Mouse (Mus musculus) stomach, embryonic 16.5 days (tissue): ENCODE results near the gene Mfsd12. TPM values are rescaled to one million over a fixed set of nuclear protein-coding genes. Genes with fewer than 3 reads are reported as not detected.

Experiments used
- ATAC-seq: fragments of 200-750 bp; cut with Nextera tagmentation; 2 replicates; pipeline ENCODE4 v1.8.0; 2017; ENCODE audit warnings: moderate number of reproducible peaks, moderate TSS enrichment; ENCODE audit not compliant: insufficient read depth, low FRiP score
- H3K27ac ChIP-seq: fragments of 300-500 bp; sonication (generic); 2 replicates; pipeline ENCODE4 v1.5.1; 2014; ENCODE audit warnings: low read length
- H3K27me3 ChIP-seq: fragments of 300-500 bp; sonication (generic); 2 replicates; pipeline ENCODE4 v1.6.1; 2014; ENCODE audit warnings: low read length, control low read depth, mixed read lengths; ENCODE audit not compliant: control insufficient read depth, insufficient read depth
- H3K36me3 ChIP-seq: fragments of 300-500 bp; sonication (generic); 2 replicates; pipeline ENCODE4 v1.6.1; 2014; ENCODE audit warnings: low read length; ENCODE audit not compliant: control insufficient read depth, insufficient read depth
- H3K4me1 ChIP-seq: fragments of 300-500 bp; sonication (generic); 2 replicates; pipeline ENCODE4 v1.6.1; 2014; ENCODE audit warnings: low read length, control low read depth, mixed read lengths; ENCODE audit not compliant: control insufficient read depth, insufficient read depth
- H3K4me2 ChIP-seq: fragments of 300-500 bp; sonication (generic); 2 replicates; pipeline ENCODE4 v1.6.1; 2014; ENCODE audit warnings: low read depth, low read length, mixed read lengths
- H3K4me3 ChIP-seq: fragments of 300-500 bp; sonication (generic); replicated peaks from 2 replicates; pipeline ENCODE4 v1.5.1; 2014; ENCODE audit warnings: mild to moderate bottlenecking, low read length
- H3K9ac ChIP-seq: fragments of 300-500 bp; sonication (generic); 2 replicates; pipeline ENCODE4 v1.6.1; 2014; ENCODE audit warnings: low read length
- H3K9me3 ChIP-seq: fragments of 300-500 bp; sonication (generic); replicated peaks from 2 replicates; pipeline ENCODE4 v1.6.1; 2016; ENCODE audit warnings: low read length, control low read depth; ENCODE audit not compliant: control insufficient read depth
- WGBS: fragments of 180-500 bp; shearing (Covaris S2); extraction: QIAGEN DNeasy Blood & Tissue Kit; methylation state at CpG from one replicate; pipeline ENCODE4 v1.1.7; 2014; 5-methylcytosine and 5-hydroxymethylcytosine counted together
- polyA plus RNA-seq: library from polyadenylated mRNA; unstranded; fragments of >200 nt; fragmentation: Nextera tagmentation; extraction: Ambion mirVana; gene quantifications from 2 replicates; pipeline ENCODE4 v1.2.1, GENCODE M21; 2015

Gene Mfsd12
- polyA plus RNA-seq, 1 experiment from 2014 or later: 8.6 TPM

DNA sequence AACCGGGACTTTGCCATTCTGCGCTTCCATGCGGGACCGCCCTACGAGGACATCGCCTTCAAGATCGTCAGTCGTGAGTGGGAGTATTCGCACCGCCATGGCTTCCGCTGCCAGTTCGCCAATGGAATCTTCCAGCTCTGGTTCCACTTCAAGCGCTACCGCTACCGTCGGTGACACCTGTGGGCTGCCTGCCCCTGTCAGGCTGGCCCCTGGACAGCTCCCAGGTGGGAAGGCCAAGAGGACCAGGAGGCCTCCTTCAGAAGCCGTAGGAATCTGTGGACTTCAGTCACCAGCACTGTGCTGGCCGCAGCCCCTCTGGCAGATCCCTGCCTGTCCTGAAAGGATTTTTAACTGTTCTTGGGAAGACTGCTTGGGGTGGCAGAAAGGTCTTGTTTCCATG, 31.5 kb upstream of the Mfsd12 start:
- no peak for ATAC-seq
- Histone ChIP-seq H3K4me1 (peaks cover 31% of the 10 kb centered on the region), H3K27me3 (no peaks in the 10 kb centered on the region), H3K27ac (no peak overlapping the region), H3K9me3 (no peaks in the 10 kb centered on the region), H3K4me2 (no peak overlapping the region), H3K9ac (no peak overlapping the region), H3K4me3 (no peak overlapping the region), H3K36me3 (peaks cover 42% of the 10 kb centered on the region)
- 91% methylated on average over 18 of the region's 18 CpGs for WGBS

DNA sequence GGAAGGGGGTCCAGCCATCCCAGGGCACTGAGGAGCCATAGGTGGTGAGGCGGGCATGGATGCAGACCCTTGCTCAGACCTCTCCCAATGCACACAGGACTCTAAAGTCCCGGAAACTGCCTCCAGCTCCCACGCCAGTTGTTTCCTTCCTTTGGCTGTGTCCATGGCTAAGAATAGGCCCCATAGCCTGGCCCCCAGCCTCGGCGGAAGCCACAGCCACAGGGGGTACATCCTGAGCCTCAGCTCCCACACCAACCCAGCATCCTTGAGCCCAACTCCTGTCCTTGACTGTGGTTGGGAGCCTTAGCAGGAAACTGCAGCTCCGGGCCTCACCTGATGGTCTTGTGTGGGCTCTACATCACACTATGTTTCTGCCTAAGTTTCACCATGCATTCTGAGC, 30.4 kb upstream of the Mfsd12 start:
- Histone ChIP-seq H3K36me3 (peaks cover 42% of the 10 kb centered on the region), H3K27me3 (no peaks in the 10 kb centered on the region), H3K4me3 (no peak overlapping the region; the same call in 1 of the 2 replicates), H3K27ac (peak overlapping the region; percentile 42; the same call in 1 of the 2 replicates), H3K4me2 (no peak overlapping the region), H3K9ac (no peak overlapping the region), H3K9me3 (no peaks in the 10 kb centered on the region), H3K4me1 (peaks cover 28% of the 10 kb centered on the region)
- no peak for ATAC-seq
- 71% methylated on average over 6 of the region's 6 CpGs for WGBS

DNA sequence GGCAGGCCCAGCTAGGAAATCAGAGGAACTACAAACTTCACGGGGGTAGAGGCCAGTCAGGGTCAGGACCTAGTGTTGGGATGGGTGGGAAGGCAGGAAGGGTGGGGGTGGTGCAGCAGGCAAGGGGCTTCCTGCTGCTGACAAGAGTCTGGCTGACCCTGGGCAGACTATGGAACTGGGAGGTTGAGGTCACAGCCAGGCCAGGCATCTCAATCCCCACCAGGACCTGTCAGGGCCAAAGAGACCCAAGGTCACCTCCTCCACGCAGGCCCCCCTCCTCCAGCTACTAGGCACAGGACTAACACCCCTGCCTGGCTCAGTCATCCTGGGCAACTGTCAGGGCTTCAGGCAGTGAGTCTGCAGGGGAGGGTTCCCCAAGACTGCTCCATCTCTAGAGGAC, 29.3 kb upstream of the Mfsd12 start:
- no peak overlapping the region for H3K4me3 ChIP-seq
- H3K36me3 ChIP-seq: peaks cover 35% of the 10 kb centered on the region
- ATAC-seq: no peak
- H3K4me1 ChIP-seq: peaks cover 30% of the 10 kb centered on the region
- peak overlapping the region; percentile 97 for H3K27ac ChIP-seq
- WGBS: 14% methylated on average over 2 of the region's 2 CpGs
- peak overlapping the region; percentile 71 for H3K9ac ChIP-seq
- peak overlapping the region; percentile 62; the same call in 1 of the 2 replicates for H3K4me2 ChIP-seq
- no peaks in the 10 kb centered on the region for H3K9me3 ChIP-seq
- no peaks in the 10 kb centered on the region for H3K27me3 ChIP-seq

DNA sequence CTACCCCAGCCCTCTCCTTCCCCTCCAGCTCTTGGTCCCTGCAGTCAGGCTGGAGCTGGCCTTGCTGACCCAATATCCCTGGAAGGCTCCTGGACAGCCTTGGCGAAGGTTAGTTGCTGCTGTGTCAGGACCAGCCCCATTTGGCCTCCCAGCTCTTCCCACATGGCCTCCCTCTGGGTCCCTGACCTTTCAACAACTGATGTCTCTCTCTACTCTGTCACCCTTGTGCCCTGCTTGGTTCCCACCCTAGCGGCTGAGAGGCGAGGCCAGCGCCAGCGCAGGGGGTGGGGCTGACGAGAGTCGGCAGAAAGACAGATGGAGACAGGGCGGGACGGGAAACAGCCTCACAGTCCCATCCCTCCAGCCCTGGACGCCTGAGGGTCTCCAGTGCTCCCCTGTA, 28.9 kb upstream of the Mfsd12 start, which contains the start of gene Tbxa2r:
Tbxa2r (plus strand) TSS at position 346 of the 400 bp plus-strand sequence.
- Histone ChIP-seq H3K4me3 (peak within 1 kb of the TSS; percentile 44), H3K9me3 (no peaks in the 10 kb centered on the region), H3K4me2 (peak within 1 kb of the TSS; percentile 62), H3K27me3 (no peaks in the 10 kb centered on the region), H3K4me1 (peaks cover 30% of the 10 kb centered on the region), H3K27ac (peak within 1 kb of the TSS; percentile 97), H3K9ac (peak within 1 kb of the TSS; percentile 71), H3K36me3 (peaks cover 30% of the 10 kb centered on the region)
- WGBS: 9% methylated on average over 10 of the region's 10 CpGs
- peak; percentile 37; the same call in 1 of the 2 replicates for ATAC-seq

DNA sequence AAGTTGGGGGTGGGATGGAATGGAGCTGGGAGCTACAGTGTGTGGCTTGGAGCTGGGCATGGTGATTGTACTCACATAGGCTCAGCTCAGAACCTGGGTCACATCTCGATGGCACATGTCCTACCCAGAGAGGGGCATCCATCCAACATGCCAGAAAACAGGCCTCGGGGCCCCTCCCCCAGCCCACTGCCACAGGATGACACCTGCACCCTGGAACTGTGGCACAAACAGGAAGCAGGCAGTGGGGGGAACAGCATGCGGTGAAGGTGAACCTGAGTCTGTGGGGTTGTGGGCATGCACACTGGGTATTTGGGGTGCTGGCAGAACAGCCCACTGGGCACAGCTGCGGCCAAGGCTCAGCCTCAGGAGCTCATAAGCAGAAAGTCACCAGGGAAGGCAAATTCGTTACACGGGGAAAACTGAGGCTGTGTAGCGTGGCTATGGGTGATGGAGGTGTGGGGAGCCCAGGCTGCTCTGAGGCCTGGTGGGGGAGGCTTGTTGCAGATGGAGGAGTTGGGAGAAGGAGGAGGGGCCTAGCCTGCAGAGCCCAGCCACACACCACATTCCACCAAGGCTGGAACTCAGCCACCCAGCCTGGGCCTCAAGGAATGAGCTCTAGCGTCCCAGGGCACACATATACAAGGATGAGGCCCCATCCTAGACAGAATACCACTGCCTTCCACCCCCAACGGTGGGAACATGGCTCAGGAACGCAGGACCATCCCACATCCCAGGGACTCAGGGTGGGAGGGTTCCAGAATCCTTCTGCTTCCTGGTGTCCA, 27.9 kb upstream of the Mfsd12 start:
- peak overlapping the region; percentile 71 for H3K9ac ChIP-seq
- no peaks in the 10 kb centered on the region for H3K27me3 ChIP-seq
- ATAC-seq: peak; percentile 82
- whole genome bisulfite sequencing: 33% methylated on average over 10 of the region's 10 CpGs
- peak overlapping the region; percentile 62 for H3K4me2 ChIP-seq
- peaks cover 30% of the 10 kb centered on the region for H3K4me1 ChIP-seq
- H3K4me3 ChIP-seq: peak overlapping the region; percentile 44
- peaks cover 21% of the 10 kb centered on the region for H3K36me3 ChIP-seq
- peak overlapping the region; percentile 97 for H3K27ac ChIP-seq
- no peaks in the 10 kb centered on the region for H3K9me3 ChIP-seq

DNA sequence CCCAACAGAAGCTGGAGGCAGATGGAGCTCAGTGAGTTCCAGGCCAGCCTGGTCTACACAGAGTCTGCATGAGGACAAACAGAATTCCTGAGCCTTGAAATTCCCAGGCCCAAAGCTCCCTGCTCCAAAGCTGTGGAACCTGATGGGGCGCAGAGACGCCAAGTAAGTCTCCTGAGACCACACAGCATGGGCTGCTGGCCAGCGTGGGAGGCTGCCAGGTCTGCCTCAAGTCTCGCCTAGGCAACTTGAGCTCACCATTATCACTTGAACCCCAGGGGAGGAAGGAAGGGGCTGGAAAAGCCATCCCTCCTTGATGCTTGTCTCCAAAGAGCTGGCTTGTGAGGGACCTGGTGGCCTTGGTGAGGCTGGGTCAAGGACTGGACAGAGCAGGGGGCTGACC, 27.3 kb upstream of the Mfsd12 start:
- H3K9ac ChIP-seq: peak overlapping the region; percentile 71
- H3K4me1 ChIP-seq: peaks cover 37% of the 10 kb centered on the region
- 49% methylated on average over 4 of the region's 4 CpGs for WGBS

DNA sequence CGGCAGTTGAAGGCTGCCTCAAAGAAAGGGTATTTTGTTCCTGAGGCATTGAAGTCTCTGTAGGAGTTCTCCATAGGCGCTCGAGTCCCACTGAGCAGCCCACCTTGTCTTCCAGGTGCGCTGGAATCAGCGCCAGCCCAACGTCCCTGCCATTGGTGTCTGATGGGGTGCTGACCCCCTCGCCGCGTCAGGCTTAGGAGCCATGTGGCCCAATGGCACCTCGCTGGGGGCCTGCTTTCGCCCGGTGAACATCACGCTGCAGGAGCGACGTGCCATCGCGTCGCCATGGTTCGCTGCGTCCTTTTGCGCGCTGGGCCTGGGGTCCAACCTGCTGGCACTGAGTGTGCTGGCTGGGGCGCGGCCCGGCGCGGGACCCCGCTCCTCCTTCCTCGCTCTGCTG, 25.0 kb upstream of the Mfsd12 start:
- Histone ChIP-seq H3K27ac (no peak overlapping the region), H3K4me1 (peaks cover 50% of the 10 kb centered on the region), H3K27me3 (no peaks in the 10 kb centered on the region), H3K4me2 (peak overlapping the region; percentile 8; the same call in 1 of the 2 replicates), H3K9me3 (no peaks in the 10 kb centered on the region), H3K4me3 (peak overlapping the region; percentile 12), H3K9ac (peak overlapping the region; percentile 23; the same call in 1 of the 2 replicates), H3K36me3 (no peaks in the 10 kb centered on the region)
- no peak for ATAC-seq
- WGBS: 37% methylated on average over 29 of the region's 29 CpGs

More for the DNA sequence above, 27.3 kb upstream of the Mfsd12 start:
- peak; percentile 0; the same call in 1 of the 2 replicates for ATAC-seq
- Histone ChIP-seq H3K27ac (peak overlapping the region; percentile 97), H3K4me3 (peak overlapping the region; percentile 44), H3K4me2 (peak overlapping the region; percentile 62), H3K36me3 (peaks cover 16% of the 10 kb centered on the region), H3K27me3 (no peaks in the 10 kb centered on the region), H3K9me3 (no peaks in the 10 kb centered on the region)

DNA sequence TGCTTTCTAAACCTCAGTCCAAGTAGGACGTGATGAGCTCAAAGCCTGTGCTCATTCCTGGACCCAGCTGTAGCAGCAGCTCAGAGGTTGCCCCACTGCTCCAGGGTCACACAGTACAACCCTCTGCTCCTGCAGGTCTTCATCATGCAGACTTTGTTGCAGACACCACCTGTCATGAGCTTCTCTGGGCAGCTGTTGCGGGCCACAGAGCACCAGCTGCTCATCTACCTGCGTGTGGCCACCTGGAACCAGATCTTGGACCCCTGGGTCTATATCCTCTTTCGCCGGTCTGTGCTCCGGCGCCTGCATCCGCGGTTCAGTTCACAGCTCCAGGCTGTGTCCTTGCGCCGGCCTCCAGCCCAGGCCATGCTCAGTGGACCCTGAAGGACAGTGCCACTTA, 23.0 kb upstream of the Mfsd12 start:
- Histone ChIP-seq H3K9me3 (no peaks in the 10 kb centered on the region), H3K4me1 (peaks cover 37% of the 10 kb centered on the region), H3K36me3 (no peaks in the 10 kb centered on the region), H3K27me3 (no peaks in the 10 kb centered on the region), H3K9ac (peak overlapping the region; percentile 33; the same call in 1 of the 2 replicates), H3K4me3 (no peak overlapping the region), H3K27ac (peak overlapping the region; percentile 94), H3K4me2 (no peak overlapping the region)
- ATAC-seq: no peak
- WGBS: 71% methylated on average over 11 of the region's 11 CpGs
